Mouse (Mus musculus): Measurements from ENCODE around the gene Fam71e2.

DNA sequence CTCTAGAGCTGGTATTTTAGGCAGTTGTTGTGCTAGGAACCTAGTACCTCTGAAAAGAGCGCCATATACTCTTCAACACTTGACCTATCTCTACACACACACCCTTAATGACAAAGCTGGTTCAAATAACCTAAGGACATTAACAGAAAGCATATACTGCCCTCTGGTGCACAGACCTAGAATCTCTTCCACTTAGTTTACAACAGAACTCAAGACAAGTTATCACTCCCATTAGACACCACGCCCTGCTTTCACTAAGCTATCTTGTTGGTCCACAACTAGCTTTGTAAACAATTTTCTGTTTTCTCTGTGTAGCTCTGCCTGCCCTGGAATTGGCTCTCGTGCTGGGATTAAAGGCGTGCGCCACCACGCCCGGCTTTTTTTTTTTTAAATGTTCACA, 35.6 kb upstream of the Fam71e2 start:
- TF ChIP-seq POLR2A (IDR thresholded peaks at IDR 0.05; ENCODE audit: insufficient read depth, low read depth, low read length): no peak
- no peak for TF ChIP-seq CTCF (IDR thresholded peaks at IDR 0.05; ENCODE audit: insufficient read depth, low read depth, low read length)

Measured in olfactory bulb, adult 2 months (tissue).